Mouse (Mus musculus) adipocyte (in vitro differentiated cells): ENCODE data around the gene Rps18.
A peak's percentile ranks its signal among the peaks of the same experiment; 100 is the strongest.
"Not testable (repeated sequence)": the region's sequence is repeated elsewhere in the genome, so short reads cannot be mapped to it uniquely, and the experiment has no call there.

Experiments used
- DNase-seq: peaks from one replicate; pipeline ENCODE4 v3.0.0-alpha.2; 2016; ENCODE audit warnings: low spot score

Rps18 gene

GRCm38 (mm10) chr17:33968489-33968888 lies 12.7 kb upstream of the Rps18 start:
- peak; percentile 90 for DNase-seq

GRCm38 (mm10) chr17:33965846-33966550 lies 10.2 kb upstream of the Rps18 start:
- no peak for DNase-seq

GRCm38 (mm10) chr17:33965082-33965845 lies 9.5 kb upstream of the Rps18 start:
- no peak for DNase-seq

GRCm38 (mm10) chr17:33962876-33963275 lies 7.1 kb upstream of the Rps18 start:
- no peak for DNase-seq

GRCm38 (mm10) chr17:33959948-33960347 lies 4.1 kb upstream of the Rps18 start:
- no peak for DNase-seq

GRCm38 (mm10) chr17:33959135-33959534 lies 3.3 kb upstream of the Rps18 start:
- no peak for DNase-seq

GRCm38 (mm10) chr17:33958451-33958850 lies 2.6 kb upstream of the Rps18 start:
- no peak for DNase-seq

- DNase-seq, result no peak
These were observed 1.7 kb upstream of the Rps18 start for GRCm38 (mm10) chr17:33957493-33957892.

- no peak for DNase-seq
These were observed 535 bp upstream of the Rps18 start for GRCm38 (mm10) chr17:33956336-33956735.

GRCm38 (mm10) chr17:33954646-33955554 lies 901 bp downstream of the Rps18 start:
- DNase-seq, result peak; percentile 62

GRCm38 (mm10) chr17:33953961-33954565 lies 1.7 kb downstream of the Rps18 start:
- DNase-seq, result no peak

- DNase-seq, result no peak
These were observed 2.5 kb downstream of the Rps18 start for GRCm38 (mm10) chr17:33953310-33953709.

- DNase-seq, result no peak
These were observed 2.9 kb downstream of the Rps18 start for GRCm38 (mm10) chr17:33952879-33953278.

- not testable (repeated sequence) for DNase-seq
These were observed 3.8 kb downstream of the Rps18 start for GRCm38 (mm10) chr17:33952015-33952414.

GRCm38 (mm10) chr17:33951021-33951946 lies 4.5 kb downstream of the Rps18 start, which contains the start of gene B3galt4:
Gene B3galt4 (minus strand): TSS chr17:33951488.
- DNase-seq, result peak; percentile 93

GRCm38 (mm10) chr17:33950131-33950625 lies 5.6 kb downstream of the Rps18 start:
- DNase-seq, result no peak

GRCm38 (mm10) chr17:33948905-33949537 lies 6.8 kb downstream of the Rps18 start:
- DNase-seq, result no peak

- no peak for DNase-seq
These were observed 7.5 kb downstream of the Rps18 start for GRCm38 (mm10) chr17:33948090-33948904.

- DNase-seq, result no peak
These were observed 8.2 kb downstream of the Rps18 start for GRCm38 (mm10) chr17:33947430-33948089.
